Mouse (Mus musculus) intestine, embryonic 14.5 days (tissue): Measurements from ENCODE around the gene Stam. TPM values are rescaled to one million over a fixed set of nuclear protein-coding genes. Genes with fewer than 3 reads are reported as not detected.

Experiments
- ATAC-seq: fragments of 200-750 bp; cut with Nextera tagmentation; replicated peaks from 2 replicates; pipeline ENCODE4 v1.8.0; 2017; ENCODE audit warnings: low read depth, moderate number of reproducible peaks, moderate TSS enrichment, moderate library complexity; ENCODE audit not compliant: low FRiP score, low TSS enrichment
- DNase-seq: peaks from one replicate; pipeline ENCODE4 v3.0.0-alpha.2; 2018; ENCODE audit warnings: low spot score
- H3K27ac ChIP-seq: fragments of 300-500 bp; sonication (generic); 2 replicates; pipeline ENCODE4 v1.5.1; 2014; ENCODE audit warnings: low read depth, mild to moderate bottlenecking, control low read depth
- H3K27me3 ChIP-seq: fragments of 300-500 bp; sonication (generic); replicated peaks from 2 replicates; pipeline ENCODE4 v1.6.1; 2014; ENCODE audit warnings: low read length, control low read depth; ENCODE audit not compliant: control insufficient read depth, insufficient read depth
- H3K36me3 ChIP-seq: fragments of 300-500 bp; sonication (generic); 2 replicates; pipeline ENCODE4 v1.6.1; 2014; ENCODE audit warnings: low read length, control low read depth; ENCODE audit not compliant: control insufficient read depth, insufficient read depth
- H3K4me1 ChIP-seq: fragments of 300-500 bp; sonication (generic); replicated peaks from 2 replicates; pipeline ENCODE4 v1.6.1; 2014; ENCODE audit warnings: low read length, control low read depth, mixed read lengths; ENCODE audit not compliant: control insufficient read depth, insufficient read depth
- H3K4me2 ChIP-seq: fragments of 300-500 bp; sonication (generic); 2 replicates; pipeline ENCODE4 v1.6.1; 2014; ENCODE audit warnings: low read length
- H3K4me3 ChIP-seq: fragments of 300-500 bp; sonication (generic); 2 replicates; pipeline ENCODE4 v1.5.1; 2014; ENCODE audit warnings: low read depth, low read length, control low read depth, mixed read lengths
- H3K9ac ChIP-seq: fragments of 300-500 bp; sonication (generic); 2 replicates; pipeline ENCODE4 v1.6.1; 2014; ENCODE audit warnings: mild to moderate bottlenecking, low read length
- H3K9me3 ChIP-seq: fragments of 300-500 bp; sonication (generic); 2 replicates; pipeline ENCODE4 v1.6.1; 2016; ENCODE audit warnings: low read length, control low read depth; ENCODE audit not compliant: control insufficient read depth
- WGBS: fragments of 180-500 bp; shearing (Covaris S2); extraction: QIAGEN DNeasy Blood & Tissue Kit; methylation state at CpG from one replicate; pipeline ENCODE4 v1.1.7; 2014; 5-methylcytosine and 5-hydroxymethylcytosine counted together
- polyA plus RNA-seq: library from polyadenylated mRNA; unstranded; fragments of >200 nt; fragmentation: Nextera tagmentation; extraction: Ambion mirVana; gene quantifications from 2 replicates; pipeline ENCODE4 v1.2.1, GENCODE M21; 2014

The Stam gene
- polyA plus RNA-seq, 1 experiment from 2014 or later = 68.4 TPM

DNA sequence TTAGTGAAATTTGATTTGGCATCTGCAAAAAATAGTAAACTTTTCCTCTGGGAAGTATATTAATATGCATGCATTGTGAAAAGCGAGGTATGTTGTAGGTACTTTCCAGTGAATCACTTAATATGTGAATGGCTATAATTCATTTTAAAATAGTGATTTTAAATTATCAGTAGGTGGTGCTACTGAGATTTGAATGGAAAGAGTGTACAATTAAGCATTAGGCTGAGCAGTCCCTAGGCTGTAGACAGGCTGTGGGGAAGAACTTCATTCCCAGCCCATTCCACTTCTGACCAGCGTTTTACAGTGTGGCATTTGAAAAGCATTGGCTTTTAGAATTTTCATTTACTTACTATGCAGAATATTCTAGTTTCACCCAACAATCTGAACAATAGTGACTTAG, 85.9 kb downstream of the Stam start:
- H3K36me3 ChIP-seq = 0 out of 2 replicates have a peak, but pooled peaks cover 3% of the 10 kb centered on the region
- no peak overlapping the region for H3K9ac ChIP-seq
- DNase-seq = no peak
- ATAC-seq = no peak
- H3K27ac ChIP-seq = no peak overlapping the region
- H3K4me3 ChIP-seq = no peak overlapping the region
- no peaks in the 10 kb centered on the region for H3K9me3 ChIP-seq
- no peak overlapping the region for H3K4me2 ChIP-seq
- no peaks in the 10 kb centered on the region for H3K27me3 ChIP-seq
- H3K4me1 ChIP-seq = no peaks in the 10 kb centered on the region
- 76% methylated on average over 2 of the region's 2 CpGs for WGBS

DNA sequence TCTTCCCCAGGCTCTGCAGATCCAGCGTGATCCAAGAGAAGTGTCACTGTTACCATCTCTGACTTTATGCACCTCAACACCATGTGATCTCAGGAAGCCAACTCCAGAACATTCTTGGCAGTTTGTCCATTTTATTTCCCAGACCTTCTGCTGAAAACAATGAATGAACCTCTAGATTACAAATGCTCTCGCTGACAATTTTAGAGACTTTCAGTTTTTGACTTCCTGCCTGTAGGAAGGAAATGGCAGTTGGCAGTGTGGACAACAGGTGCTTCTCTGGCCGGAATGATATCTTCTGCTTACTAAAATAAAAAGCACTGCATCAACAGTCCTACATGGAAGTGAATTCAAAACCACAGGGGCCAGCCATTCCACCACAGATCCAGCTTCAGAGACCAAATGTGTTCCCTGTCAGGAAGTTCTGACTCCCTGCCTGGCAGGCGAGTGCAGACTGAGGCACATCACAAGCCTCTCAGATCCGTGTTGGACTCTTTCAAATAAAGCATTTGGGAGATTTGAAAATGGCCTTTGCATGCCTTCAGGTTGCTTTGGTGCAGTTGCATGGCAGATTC, 90.6 kb downstream of the Stam start:
- Histone ChIP-seq H3K4me2 (no peak overlapping the region), H3K9ac (no peak overlapping the region), H3K9me3 (no peaks in the 10 kb centered on the region), H3K36me3 (no peaks in the 10 kb centered on the region), H3K27ac (no peak overlapping the region), H3K4me3 (no peak overlapping the region), H3K4me1 (no peaks in the 10 kb centered on the region), H3K27me3 (no peaks in the 10 kb centered on the region)
- ATAC-seq (no peak), DNase-seq (no peak)
- 83% methylated on average over 5 of the region's 5 CpGs for WGBS

DNA sequence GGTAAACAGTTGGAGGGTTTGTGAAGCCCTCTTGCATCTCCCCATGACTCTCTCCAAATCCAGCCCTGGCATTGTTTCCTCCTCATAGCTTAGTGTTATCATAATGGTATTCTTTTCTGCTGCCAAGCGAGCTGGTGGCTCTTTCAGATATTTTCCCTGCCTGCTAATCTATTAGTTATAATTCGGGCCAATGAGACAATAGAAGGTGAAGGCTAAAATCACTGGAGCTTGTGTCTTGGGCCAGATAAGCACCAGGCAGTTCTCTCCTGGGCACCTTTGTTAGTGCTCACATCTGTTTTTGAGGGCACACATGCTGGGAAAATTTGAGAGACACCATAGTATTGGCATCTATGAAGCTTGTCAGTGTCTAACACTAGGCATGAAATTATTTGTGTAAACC, 91.2 kb downstream of the Stam start:
- WGBS = 82% methylated on average over 2 of the region's 2 CpGs
- no peaks in the 10 kb centered on the region for H3K27me3 ChIP-seq
- DNase-seq (no peak), ATAC-seq (no peak)
- no peak overlapping the region for H3K9ac ChIP-seq
- no peaks in the 10 kb centered on the region for H3K9me3 ChIP-seq
- H3K27ac ChIP-seq = no peak overlapping the region
- no peaks in the 10 kb centered on the region for H3K36me3 ChIP-seq
- H3K4me3 ChIP-seq = no peak overlapping the region
- no peak overlapping the region for H3K4me2 ChIP-seq
- no peaks in the 10 kb centered on the region for H3K4me1 ChIP-seq

DNA sequence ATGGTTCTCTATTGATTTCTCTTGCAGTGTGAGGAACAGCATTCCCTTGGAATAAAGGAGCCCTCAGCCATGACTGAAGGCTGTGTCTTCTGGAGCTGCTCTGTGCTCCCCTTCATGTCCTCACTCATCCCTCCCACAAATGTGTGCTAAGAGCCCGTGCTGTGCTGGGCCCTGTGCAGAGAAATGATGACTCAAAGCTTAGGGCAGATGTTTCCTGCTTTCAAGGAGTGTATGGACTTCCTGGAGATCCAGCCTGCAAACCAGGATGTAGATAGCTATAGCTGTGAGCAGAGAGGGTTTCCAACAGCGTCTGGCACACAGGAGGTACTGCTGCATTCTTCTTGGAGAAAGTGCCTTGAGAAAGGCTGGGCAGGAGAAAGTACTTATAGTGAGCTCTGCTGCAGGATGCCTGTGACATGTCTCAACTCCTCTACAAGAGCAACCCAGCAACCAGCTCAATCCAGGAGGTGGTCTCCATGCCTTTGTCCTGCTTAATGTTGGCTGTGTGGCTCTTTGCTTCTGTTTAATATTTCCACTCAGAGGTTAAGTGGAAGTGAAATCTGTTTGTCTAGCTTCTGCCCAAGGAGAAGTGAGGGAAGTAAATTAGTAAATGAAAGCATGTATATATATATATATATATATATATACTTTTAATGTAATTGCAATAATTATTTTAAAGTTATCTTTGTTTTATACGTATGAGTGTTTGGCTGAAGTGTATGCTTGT, 91.9 kb downstream of the Stam start:
- DNase-seq = no peak
- H3K4me2 ChIP-seq = no peak overlapping the region
- no peak; the same call in 1 of the 2 replicates for ATAC-seq
- H3K9me3 ChIP-seq = no peaks in the 10 kb centered on the region
- no peak overlapping the region for H3K27ac ChIP-seq
- no peaks in the 10 kb centered on the region for H3K36me3 ChIP-seq
- H3K4me1 ChIP-seq = no peaks in the 10 kb centered on the region
- H3K4me3 ChIP-seq = no peak overlapping the region
- H3K9ac ChIP-seq = no peak overlapping the region
- 64% methylated on average over 3 of the region's 3 CpGs for WGBS
- H3K27me3 ChIP-seq = no peaks in the 10 kb centered on the region

DNA sequence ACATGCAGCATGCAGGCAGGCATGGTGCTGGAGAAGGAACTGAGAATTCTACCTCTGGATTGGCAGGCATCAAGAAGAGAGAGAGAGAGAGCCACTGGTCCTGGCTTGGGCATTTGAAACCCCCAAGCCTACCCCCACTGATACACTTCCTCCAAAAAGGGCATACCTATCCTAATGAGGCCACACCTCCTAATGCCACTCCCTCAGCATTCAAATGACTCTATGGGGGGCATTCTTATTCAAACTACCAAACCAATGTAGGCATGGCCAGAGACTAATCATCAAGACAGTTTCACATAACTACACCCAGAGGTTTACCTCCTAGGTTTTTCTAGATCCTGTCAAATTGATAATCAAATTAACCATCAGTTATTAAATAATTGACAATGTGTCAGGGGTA, 93.8 kb downstream of the Stam start:
- no peak overlapping the region for H3K4me3 ChIP-seq

DNA sequence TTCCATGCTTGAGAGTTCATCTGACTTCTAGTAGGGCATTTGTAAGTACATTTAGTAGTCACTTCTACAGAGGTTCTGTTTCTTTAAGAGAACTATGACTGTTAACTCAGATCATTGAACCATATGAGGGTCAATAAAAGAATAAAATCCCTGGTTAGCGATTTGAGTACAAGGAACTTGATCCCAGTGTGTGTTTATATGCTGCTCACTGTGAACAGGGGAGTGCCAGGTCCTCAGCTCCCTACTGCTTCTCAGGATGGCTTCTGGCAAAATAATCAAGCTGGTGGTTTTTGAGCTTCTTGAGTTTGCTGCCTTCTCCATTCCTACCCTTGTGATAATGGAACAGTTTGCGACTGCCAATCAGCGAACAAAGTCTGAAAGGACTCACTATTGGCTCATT, 100.4 kb downstream of the Stam start, which contains the start of gene Tmem236:
Gene Tmem236 (plus strand): TSS at position 190 of the 400 bp plus-strand sequence.
- no peak within 1 kb of the TSS for H3K4me2 ChIP-seq

More for the DNA sequence above, 93.8 kb downstream of the Stam start:
- H3K9ac ChIP-seq = no peak overlapping the region
- no peaks in the 10 kb centered on the region for H3K36me3 ChIP-seq
- DNase-seq (no peak), ATAC-seq (no peak)
- no peak overlapping the region for H3K27ac ChIP-seq
- no peak overlapping the region for H3K4me2 ChIP-seq
- no peaks in the 10 kb centered on the region for H3K9me3 ChIP-seq
- no peaks in the 10 kb centered on the region for H3K27me3 ChIP-seq
- no peaks in the 10 kb centered on the region for H3K4me1 ChIP-seq

DNA sequence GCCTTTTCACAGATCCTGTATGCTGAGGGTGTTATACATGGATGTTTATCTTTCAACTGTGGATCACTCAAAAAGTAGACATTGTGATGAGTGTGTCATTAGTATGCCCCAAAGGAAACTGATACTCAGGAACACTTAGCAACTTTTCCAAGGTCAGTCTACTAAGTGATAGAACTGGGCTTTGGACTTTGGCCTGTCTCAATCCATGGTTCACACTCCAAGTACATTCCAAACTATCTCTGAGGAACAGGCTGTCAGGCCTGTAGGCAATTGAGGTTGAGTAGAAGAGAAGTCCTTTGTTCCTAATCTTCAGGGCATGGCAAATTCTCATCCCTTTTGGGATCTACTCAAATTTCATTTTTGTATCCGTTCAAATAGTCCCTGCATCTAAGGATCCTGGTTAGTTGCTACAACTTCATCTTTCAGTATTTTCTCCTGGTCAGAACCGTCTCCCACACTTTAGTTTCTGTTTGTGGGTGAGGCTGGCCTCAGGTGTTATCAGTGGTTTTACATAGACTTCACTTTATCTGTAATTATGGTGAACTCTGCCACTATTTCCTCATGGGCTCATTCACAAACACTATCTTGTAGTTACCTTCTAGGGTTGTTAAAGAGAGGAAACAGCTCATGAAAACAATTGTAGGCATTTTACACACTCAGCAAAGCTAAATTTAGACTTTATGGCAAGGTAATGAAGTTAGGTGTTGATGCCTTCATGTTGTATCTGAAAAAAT, 102.7 kb downstream of the Stam start:
- ATAC-seq (no peak), DNase-seq (no peak)
- H3K4me2 ChIP-seq = no peak overlapping the region
- H3K4me1 ChIP-seq = no peaks in the 10 kb centered on the region
- no peaks in the 10 kb centered on the region for H3K36me3 ChIP-seq
- 69% methylated on average over 2 of the region's 2 CpGs for WGBS
- H3K9ac ChIP-seq = no peak overlapping the region
- H3K27me3 ChIP-seq = no peaks in the 10 kb centered on the region
- H3K9me3 ChIP-seq = no peaks in the 10 kb centered on the region
- no peak overlapping the region for H3K4me3 ChIP-seq
- no peak overlapping the region for H3K27ac ChIP-seq

More for the DNA sequence above, 100.4 kb downstream of the Stam start, which contains the start of gene Tmem236:
- Histone ChIP-seq H3K4me3 (no peak within 1 kb of the TSS), H3K27me3 (no peaks in the 10 kb centered on the region), H3K27ac (no peak within 1 kb of the TSS), H3K4me1 (no peaks in the 10 kb centered on the region), H3K9me3 (no peaks in the 10 kb centered on the region), H3K9ac (no peak within 1 kb of the TSS), H3K36me3 (no peaks in the 10 kb centered on the region)
- 67% methylated on average over 3 of the region's 3 CpGs for WGBS
- DNase-seq (no peak), ATAC-seq (no peak)

DNA sequence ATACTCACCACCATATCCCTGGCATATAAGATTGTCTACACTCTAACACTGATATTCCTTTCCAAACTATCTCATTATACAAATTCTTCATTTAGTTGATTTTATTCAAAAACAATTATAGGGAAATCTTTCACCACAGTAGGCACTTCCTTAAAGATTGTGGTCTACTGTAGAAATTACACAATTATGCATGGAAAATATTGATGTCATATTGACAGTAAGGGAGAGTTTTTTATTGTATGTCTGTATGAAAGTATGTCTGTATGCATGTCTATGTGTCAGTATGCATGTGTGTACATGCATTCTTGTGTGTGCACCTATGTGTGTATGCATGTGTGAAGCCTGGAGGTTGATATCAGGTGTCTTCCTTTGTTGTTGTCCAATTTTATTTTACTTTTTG, 110.5 kb downstream of the Stam start:
- Histone ChIP-seq H3K9me3 (no peaks in the 10 kb centered on the region), H3K4me3 (no peak overlapping the region), H3K27me3 (no peaks in the 10 kb centered on the region), H3K27ac (no peak overlapping the region), H3K36me3 (no peaks in the 10 kb centered on the region), H3K9ac (no peak overlapping the region), H3K4me2 (no peak overlapping the region), H3K4me1 (no peaks in the 10 kb centered on the region)
- DNase-seq = no peak
- no peak for ATAC-seq
